Mouse (Mus musculus) stomach, embryonic 15.5 days (tissue): ENCODE results near the gene Nfyb. TPM values are rescaled to one million over a fixed set of nuclear protein-coding genes. Genes with fewer than 3 reads are reported as not detected.

ENCODE experiments used
- ATAC-seq: fragments of 200-750 bp; cut with Nextera tagmentation; 2 replicates; pipeline ENCODE4 v1.8.0; 2017; ENCODE audit warnings: low read depth, moderate number of reproducible peaks, moderate TSS enrichment; ENCODE audit not compliant: insufficient read depth, low FRiP score
- H3K27ac ChIP-seq: fragments of 300-500 bp; sonication (generic); 2 replicates; pipeline ENCODE4 v1.5.1; 2015; ENCODE audit warnings: mild to moderate bottlenecking, inconsistent platforms
- H3K27me3 ChIP-seq: fragments of 300-500 bp; sonication (generic); replicated peaks from 2 replicates; pipeline ENCODE4 v1.6.1; 2015; ENCODE audit warnings: inconsistent platforms
- H3K36me3 ChIP-seq: fragments of 300-500 bp; sonication (generic); 2 replicates; pipeline ENCODE4 v1.6.1; 2015; ENCODE audit warnings: inconsistent platforms
- H3K4me1 ChIP-seq: fragments of 300-500 bp; sonication (generic); 2 replicates; pipeline ENCODE4 v1.6.1; 2015; ENCODE audit warnings: inconsistent platforms
- H3K4me2 ChIP-seq: fragments of 300-500 bp; sonication (generic); 2 replicates; pipeline ENCODE4 v1.6.1; 2015; ENCODE audit warnings: mild to moderate bottlenecking, inconsistent platforms
- H3K4me3 ChIP-seq: fragments of 300-500 bp; sonication (generic); replicated peaks from 2 replicates; pipeline ENCODE4 v1.5.1; 2015; ENCODE audit warnings: inconsistent platforms
- H3K9ac ChIP-seq: fragments of 300-500 bp; sonication (generic); 2 replicates; pipeline ENCODE4 v1.6.1; 2015; ENCODE audit warnings: inconsistent platforms
- H3K9me3 ChIP-seq: fragments of 300-500 bp; sonication (generic); 2 replicates; pipeline ENCODE4 v1.6.1; 2016; ENCODE audit warnings: inconsistent platforms
- WGBS: fragments of 180-500 bp; shearing (Covaris S2); methylation state at CpG from one replicate; pipeline ENCODE4 v1.1.7; 2015; 5-methylcytosine and 5-hydroxymethylcytosine counted together
- polyA plus RNA-seq: library from polyadenylated mRNA; unstranded; fragments of >200 nt; fragmentation: Nextera tagmentation; extraction: Ambion mirVana; gene quantifications from 2 replicates; pipeline ENCODE4 v1.2.1, GENCODE M21; 2015

Nfyb gene
- polyA plus RNA-seq, 1 experiment from 2014 or later = 47.7 TPM

DNA sequence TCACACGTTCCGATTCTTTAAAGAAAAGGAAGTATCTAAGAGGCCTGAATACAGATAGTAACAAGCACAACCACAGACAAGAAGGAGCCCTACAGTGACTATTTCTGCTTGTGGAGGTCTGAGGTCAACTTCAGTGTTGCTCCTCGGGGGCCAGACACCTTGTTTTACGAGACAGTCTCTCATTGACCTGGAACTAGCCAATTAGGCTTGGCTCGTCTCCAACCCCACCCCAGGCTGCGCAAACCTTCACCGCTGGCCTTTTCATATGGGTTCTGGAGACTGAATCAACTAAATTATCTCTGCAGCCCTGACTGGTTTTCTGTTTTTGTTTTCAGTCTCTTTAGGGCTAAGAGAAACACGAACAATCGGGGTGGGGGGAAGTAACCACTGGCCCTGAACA is 6.6 kb downstream of the Nfyb start:
- peaks cover 56% of the 10 kb centered on the region for H3K36me3 ChIP-seq
- H3K9me3 ChIP-seq = no peaks in the 10 kb centered on the region
- peaks cover 16% of the 10 kb centered on the region; the same call in 1 of the 2 replicates for H3K4me1 ChIP-seq
- H3K9ac ChIP-seq = no peak overlapping the region
- no peak overlapping the region for H3K4me3 ChIP-seq
- WGBS = 77% methylated on average over 9 of the region's 9 CpGs
- H3K27ac ChIP-seq = no peak overlapping the region
- no peak for ATAC-seq
- no peak overlapping the region for H3K4me2 ChIP-seq
- no peaks in the 10 kb centered on the region for H3K27me3 ChIP-seq

DNA sequence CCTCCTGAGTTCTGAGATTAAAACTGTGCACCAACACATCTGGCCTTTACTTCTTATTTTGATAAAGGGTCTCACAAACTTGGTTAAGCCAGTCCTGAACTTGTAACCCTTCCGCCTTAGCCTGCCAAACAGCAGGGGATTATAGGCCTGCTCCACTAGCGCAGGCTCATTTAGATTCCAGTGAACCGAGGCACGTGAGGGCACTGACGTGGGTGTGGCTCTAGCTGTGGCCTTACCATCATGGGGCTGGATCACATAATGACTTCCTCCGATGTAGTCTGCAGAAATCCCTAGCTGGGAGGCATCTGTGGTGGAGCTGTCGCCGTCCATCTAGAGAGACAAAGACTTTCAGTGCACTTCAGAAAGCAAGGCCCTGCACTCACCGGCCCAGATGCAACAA is 7.5 kb downstream of the Nfyb start:
- H3K27ac ChIP-seq = no peak overlapping the region
- no peaks in the 10 kb centered on the region for H3K9me3 ChIP-seq
- H3K4me1 ChIP-seq = peaks cover 13% of the 10 kb centered on the region; the same call in 1 of the 2 replicates
- no peak overlapping the region for H3K4me3 ChIP-seq
- peaks cover 64% of the 10 kb centered on the region for H3K36me3 ChIP-seq
- whole genome bisulfite sequencing = 94% methylated on average over 9 of the region's 9 CpGs
- H3K9ac ChIP-seq = no peak overlapping the region
- H3K27me3 ChIP-seq = no peaks in the 10 kb centered on the region
- no peak for ATAC-seq
- H3K4me2 ChIP-seq = no peak overlapping the region

DNA sequence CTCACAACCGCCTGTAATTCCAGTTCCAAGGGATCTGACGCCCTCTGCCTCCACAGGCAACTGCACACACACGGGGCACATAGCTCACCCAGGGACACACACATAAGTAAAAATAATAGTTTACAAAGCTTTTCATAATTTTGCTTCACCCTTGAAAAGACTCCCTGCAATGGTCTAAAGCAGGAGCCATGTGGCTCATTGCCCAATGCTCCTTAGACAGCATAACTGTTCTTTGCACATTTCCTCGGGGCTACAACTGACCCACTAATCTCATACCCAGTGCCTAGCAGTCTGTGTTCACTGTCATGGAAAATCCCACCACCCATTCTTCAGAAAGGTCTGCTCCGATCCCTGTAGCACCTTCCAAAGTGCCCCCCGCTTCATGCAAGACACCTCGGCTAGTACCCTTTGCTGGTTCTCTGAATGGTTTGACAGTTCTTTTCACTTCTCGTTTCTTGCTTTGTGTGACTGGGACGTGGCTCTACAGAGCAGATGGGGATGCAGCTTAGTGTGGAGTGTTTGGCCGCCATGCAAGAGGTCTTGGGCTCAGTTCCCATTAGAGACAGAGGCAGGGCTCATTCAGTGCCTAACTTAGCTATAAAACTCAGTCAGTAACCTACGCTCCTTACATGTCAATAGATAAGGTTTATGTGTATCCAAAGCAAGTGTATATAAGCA is 8.6 kb downstream of the Nfyb start:
- no peaks in the 10 kb centered on the region for H3K27me3 ChIP-seq
- peaks cover 71% of the 10 kb centered on the region for H3K36me3 ChIP-seq
- no peak overlapping the region for H3K9ac ChIP-seq
- H3K9me3 ChIP-seq = no peaks in the 10 kb centered on the region
- no peak overlapping the region for H3K4me3 ChIP-seq
- ATAC-seq = no peak
- WGBS = 90% methylated on average over 11 of the region's 11 CpGs
- no peak overlapping the region for H3K4me2 ChIP-seq
- H3K4me1 ChIP-seq = 0 out of 2 replicates have a peak, but pooled peaks cover 2% of the 10 kb centered on the region
- no peak overlapping the region for H3K27ac ChIP-seq

DNA sequence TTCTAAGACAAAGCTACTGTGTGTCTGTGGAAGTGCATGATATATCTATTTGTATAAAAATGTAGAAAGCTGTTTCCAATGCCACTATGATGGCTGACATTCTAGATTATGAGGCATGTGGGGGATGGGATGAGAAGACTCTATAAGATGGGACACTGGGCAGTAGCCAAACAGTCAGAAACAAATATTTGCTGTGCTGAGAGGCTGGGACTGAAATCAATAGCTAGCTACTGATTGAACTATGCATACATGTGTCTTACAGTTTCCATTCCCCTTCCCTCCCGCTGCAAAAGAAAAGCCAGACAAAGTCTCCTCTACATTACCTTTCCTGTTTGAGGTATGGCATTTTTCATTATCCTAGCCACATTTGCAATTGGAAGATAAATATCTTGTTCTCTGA is 9.3 kb downstream of the Nfyb start:
- H3K36me3 ChIP-seq = peaks cover 68% of the 10 kb centered on the region
- H3K4me1 ChIP-seq = no peaks in the 10 kb centered on the region
- H3K9me3 ChIP-seq = no peaks in the 10 kb centered on the region
- no peak overlapping the region for H3K9ac ChIP-seq
- H3K4me2 ChIP-seq = no peak overlapping the region
- no peak for ATAC-seq
- H3K27me3 ChIP-seq = no peaks in the 10 kb centered on the region
- WGBS = 73% methylated on average over 1 of the region's 1 CpGs
- H3K27ac ChIP-seq = no peak overlapping the region
- H3K4me3 ChIP-seq = no peak overlapping the region

DNA sequence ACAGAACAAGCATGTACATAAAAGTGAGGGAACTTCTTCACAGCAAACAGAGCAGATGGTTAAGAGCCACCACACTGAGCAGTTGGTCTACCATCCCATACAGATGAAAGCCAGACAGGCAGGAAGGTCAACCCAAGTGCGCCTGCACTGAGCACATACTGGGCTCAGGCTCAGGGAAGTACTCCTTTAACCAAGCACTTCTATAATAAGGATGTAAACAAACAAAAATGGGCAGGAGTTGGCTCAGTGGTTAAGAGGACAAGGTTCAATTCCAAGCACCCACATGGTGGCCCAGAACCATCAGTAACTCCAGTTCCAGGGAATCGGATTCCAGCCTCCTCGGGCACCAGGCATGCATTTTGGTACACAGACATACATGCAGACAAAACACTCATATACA is 11.0 kb downstream of the Nfyb start:
- Histone ChIP-seq H3K27ac (no peak overlapping the region), H3K4me3 (no peak overlapping the region), H3K4me2 (no peak overlapping the region), H3K9me3 (no peaks in the 10 kb centered on the region), H3K4me1 (no peaks in the 10 kb centered on the region), H3K9ac (no peak overlapping the region), H3K36me3 (peaks cover 67% of the 10 kb centered on the region), H3K27me3 (no peaks in the 10 kb centered on the region)
- no peak for ATAC-seq
- 89% methylated on average over 3 of the region's 3 CpGs for WGBS

DNA sequence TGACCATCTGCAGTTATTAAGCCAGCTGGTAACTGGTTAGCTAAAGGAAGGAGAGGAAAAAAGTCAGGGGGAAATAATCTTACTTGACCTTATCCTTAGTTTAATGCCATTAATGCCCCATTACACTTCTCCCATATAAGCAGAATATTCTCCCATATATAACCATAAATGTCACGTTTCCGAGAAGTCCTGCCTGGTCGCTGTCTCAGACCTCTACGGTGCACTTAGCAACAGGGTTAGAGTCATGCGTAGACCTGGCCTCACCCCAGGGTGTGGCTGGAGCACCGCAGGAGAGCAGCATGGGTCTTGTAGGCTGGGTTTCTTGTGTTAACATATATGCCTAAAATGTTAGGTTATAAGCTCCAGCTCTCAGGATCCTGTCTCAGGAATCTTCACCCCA is 13.2 kb downstream of the Nfyb start:
- peaks cover 66% of the 10 kb centered on the region for H3K36me3 ChIP-seq

DNA sequence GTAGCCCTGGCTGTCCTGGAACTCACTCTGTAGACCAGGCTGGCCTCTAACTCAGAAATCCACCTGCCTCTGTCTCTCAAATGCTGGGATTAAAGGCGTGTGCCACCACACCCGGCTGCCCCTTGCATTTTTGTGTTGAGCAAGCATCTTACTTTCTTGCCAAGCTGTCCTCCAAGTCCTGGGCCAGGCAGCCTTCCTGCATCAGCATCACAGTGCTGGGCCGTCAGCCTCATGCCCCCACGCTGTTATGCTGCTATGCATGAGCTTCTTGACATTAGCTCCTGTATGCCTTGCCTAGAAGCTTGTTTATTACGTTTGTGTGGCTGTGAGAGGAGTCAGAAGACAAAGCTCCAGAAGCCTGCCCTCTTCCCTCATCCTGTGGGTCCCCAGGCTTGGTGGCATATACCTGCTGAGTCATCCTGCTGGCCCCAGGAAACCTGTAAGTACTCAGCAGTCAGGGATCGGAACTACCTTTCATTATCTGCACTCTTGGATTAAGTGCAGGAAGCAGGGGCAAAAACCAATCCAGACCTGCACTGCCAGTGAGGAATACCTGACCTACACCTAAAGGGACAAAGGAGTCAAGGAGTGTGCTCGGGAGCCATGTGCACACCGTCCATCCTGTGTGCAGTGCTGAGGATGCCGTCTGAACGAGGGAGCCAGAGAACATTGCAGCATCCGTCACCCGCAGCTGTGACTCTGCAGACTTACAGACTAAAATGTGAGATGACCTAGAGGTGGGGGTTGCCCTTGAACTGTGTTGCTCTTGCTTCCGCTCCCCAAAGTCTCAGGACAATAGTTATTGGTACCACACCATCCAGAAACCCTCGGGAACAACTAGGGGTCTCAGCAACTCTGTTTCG is 16.7 kb downstream of the Nfyb start:
- no peak overlapping the region for H3K4me3 ChIP-seq
- H3K27me3 ChIP-seq = no peaks in the 10 kb centered on the region
- 89% methylated on average over 15 of the region's 15 CpGs for WGBS
- H3K9ac ChIP-seq = no peak overlapping the region
- H3K4me1 ChIP-seq = no peaks in the 10 kb centered on the region
- no peak for ATAC-seq
- peaks cover 36% of the 10 kb centered on the region for H3K36me3 ChIP-seq
- H3K27ac ChIP-seq = no peak overlapping the region
- no peaks in the 10 kb centered on the region for H3K9me3 ChIP-seq
- no peak overlapping the region for H3K4me2 ChIP-seq

More for the DNA sequence above, 13.2 kb downstream of the Nfyb start:
- no peaks in the 10 kb centered on the region for H3K4me1 ChIP-seq
- H3K4me3 ChIP-seq = no peak overlapping the region
- no peak for ATAC-seq
- no peak overlapping the region for H3K27ac ChIP-seq
- H3K4me2 ChIP-seq = no peak overlapping the region
- no peak overlapping the region for H3K9ac ChIP-seq
- H3K9me3 ChIP-seq = no peaks in the 10 kb centered on the region
- 77% methylated on average over 6 of the region's 6 CpGs for WGBS
- H3K27me3 ChIP-seq = no peaks in the 10 kb centered on the region

DNA sequence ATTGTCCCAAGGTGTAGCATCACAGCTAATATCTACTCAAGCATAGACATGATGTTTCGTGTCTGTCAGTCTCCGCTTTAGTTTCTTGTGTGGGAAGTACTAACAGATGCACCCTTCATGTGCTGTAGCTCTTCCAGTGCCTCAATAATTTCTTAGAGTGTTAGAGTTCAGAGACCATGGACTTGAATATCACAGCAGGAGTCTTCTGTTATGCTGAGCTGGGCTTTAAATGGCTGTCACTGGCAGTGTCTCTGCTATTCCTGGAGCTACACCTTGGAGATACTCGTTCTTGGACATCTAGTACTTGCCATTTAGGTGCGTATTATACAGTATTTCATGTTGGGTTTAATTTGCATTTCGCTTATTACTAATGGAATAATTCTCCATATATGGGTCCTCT is 18.6 kb downstream of the Nfyb start:
- ATAC-seq = no peak
- Histone ChIP-seq H3K4me1 (no peaks in the 10 kb centered on the region), H3K9ac (no peak overlapping the region), H3K9me3 (no peaks in the 10 kb centered on the region), H3K27ac (no peak overlapping the region), H3K36me3 (peaks cover 18% of the 10 kb centered on the region), H3K27me3 (no peaks in the 10 kb centered on the region), H3K4me3 (no peak overlapping the region), H3K4me2 (no peak overlapping the region)
- WGBS = 93% methylated on average over 5 of the region's 5 CpGs

DNA sequence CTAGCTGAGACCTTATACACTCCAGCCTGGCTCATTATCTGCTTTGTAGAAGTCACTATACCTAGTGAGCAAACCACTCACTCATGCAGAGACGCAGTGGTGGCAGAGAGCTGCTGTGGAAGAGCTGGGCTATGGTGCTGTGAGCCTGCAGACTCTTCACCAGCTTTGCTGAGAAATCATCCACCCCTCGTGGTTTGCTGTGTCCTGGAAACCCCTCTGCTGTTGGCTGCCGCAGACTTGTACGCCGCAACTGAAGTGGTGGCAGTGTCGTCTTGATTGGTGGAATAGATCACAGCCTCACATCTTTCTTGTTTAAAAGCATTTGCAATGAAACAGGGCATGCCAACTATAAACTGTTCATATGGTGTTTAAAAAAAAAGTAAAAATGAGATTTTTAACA is 19.6 kb downstream of the Nfyb start:
- WGBS = 89% methylated on average over 6 of the region's 6 CpGs
- H3K4me2 ChIP-seq = no peak overlapping the region
- no peak overlapping the region for H3K4me3 ChIP-seq
- H3K27me3 ChIP-seq = no peaks in the 10 kb centered on the region
- H3K27ac ChIP-seq = no peak overlapping the region
- H3K36me3 ChIP-seq = peaks cover 19% of the 10 kb centered on the region
- no peak overlapping the region for H3K9ac ChIP-seq
- H3K9me3 ChIP-seq = no peaks in the 10 kb centered on the region
- no peaks in the 10 kb centered on the region for H3K4me1 ChIP-seq
- no peak for ATAC-seq

DNA sequence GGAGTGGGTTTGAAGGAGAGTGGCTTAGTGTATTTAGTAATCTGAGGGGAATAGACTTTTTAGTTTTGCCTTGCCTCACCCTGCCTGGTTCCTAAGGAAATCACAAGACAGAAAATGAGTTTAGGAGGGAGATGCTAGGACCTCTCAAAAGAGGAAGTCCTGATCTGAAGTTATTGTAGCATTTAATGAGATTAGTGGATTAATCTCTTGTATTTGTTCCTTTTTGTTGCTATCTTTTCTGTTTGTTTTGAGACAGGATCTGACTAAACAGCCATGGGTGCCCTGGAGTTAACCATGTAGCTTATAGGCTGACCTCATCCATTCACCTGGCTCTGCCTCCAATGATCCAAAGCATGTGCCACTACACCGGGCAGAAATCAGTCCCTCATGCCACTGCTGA is 21.4 kb downstream of the Nfyb start:
- H3K4me3 ChIP-seq = no peak overlapping the region
- H3K9ac ChIP-seq = no peak overlapping the region
- H3K27me3 ChIP-seq = no peaks in the 10 kb centered on the region
- WGBS = 86% methylated on average over 1 of the region's 1 CpGs
- H3K9me3 ChIP-seq = no peaks in the 10 kb centered on the region
- no peak overlapping the region for H3K4me2 ChIP-seq
- no peak overlapping the region for H3K27ac ChIP-seq
- H3K36me3 ChIP-seq = peaks cover 22% of the 10 kb centered on the region
- no peaks in the 10 kb centered on the region for H3K4me1 ChIP-seq
- ATAC-seq = no peak

DNA sequence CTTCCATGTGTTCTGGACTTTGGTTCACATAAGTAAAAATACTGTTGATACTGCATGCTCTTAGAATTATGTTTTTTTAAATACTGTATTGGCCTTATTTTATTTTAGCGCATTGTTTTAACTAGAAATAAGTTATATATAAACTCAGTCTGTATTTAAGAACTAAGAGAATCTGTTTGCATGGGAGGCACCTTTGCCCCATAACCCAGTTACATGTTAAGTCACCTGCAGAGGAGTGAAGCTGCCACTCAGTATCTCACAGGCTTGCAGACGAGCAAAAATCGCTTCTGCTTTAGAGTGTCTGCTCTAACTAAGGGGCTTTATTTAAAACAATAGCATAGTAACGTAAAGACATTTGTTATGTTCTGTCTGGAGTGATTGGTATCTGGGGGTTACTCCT is 22.1 kb downstream of the Nfyb start:
- no peaks in the 10 kb centered on the region for H3K27me3 ChIP-seq
- peaks cover 23% of the 10 kb centered on the region for H3K36me3 ChIP-seq
- no peaks in the 10 kb centered on the region for H3K9me3 ChIP-seq
- no peak overlapping the region for H3K4me2 ChIP-seq
- no peaks in the 10 kb centered on the region for H3K4me1 ChIP-seq
- no peak overlapping the region for H3K27ac ChIP-seq
- WGBS = 89% methylated on average over 4 of the region's 4 CpGs
- H3K9ac ChIP-seq = no peak overlapping the region
- H3K4me3 ChIP-seq = no peak overlapping the region
- no peak for ATAC-seq

DNA sequence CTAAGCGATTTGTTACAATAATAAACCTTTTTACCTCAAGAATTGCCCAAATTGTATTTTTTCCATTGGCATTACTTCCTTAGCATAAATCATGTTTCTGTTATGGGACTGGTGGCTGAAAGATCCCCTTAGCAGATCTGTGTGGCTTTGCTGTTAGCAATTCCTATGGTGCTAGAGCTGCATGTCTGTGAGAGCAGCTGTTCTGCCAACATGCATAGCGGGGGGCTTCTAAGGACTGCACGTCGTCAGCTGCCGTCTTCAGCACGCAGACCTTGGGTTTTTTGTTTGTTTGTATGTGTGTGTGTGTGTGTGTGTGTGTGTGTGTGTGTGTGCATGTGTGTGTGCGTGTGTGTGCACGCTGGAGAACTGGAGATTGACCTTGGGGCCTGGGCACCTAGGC is 22.6 kb downstream of the Nfyb start:
- Histone ChIP-seq H3K27ac (no peak overlapping the region), H3K36me3 (peaks cover 20% of the 10 kb centered on the region), H3K4me1 (no peaks in the 10 kb centered on the region), H3K4me3 (no peak overlapping the region), H3K4me2 (no peak overlapping the region), H3K9me3 (no peaks in the 10 kb centered on the region), H3K27me3 (no peaks in the 10 kb centered on the region), H3K9ac (no peak overlapping the region)
- ATAC-seq = no peak
- 89% methylated on average over 8 of the region's 8 CpGs for WGBS
